Mouse (Mus musculus) liver, embryonic 14.5 days (tissue): Measurements from ENCODE around the gene Alox12e. TPM values are rescaled to one million over a fixed set of nuclear protein-coding genes. Genes with fewer than 3 reads are reported as not detected.

Experiments
- ATAC-seq: fragments of 200-750 bp; cut with Nextera tagmentation; 2 replicates; pipeline ENCODE4 v1.8.0; 2017; ENCODE audit warnings: moderate number of reproducible peaks, mild to moderate bottlenecking, moderate library complexity; ENCODE audit not compliant: insufficient read depth
- DNase-seq, 3 experiments: peaks; one replicate each; pipeline ENCODE4 v3.0.0-alpha.2; 2012 to 2013; ENCODE audit warnings: low read depth in 3 of 3, low spot score in 3 of 3
- H3K27ac ChIP-seq: fragments of 300-500 bp; sonication (generic); 2 replicates; pipeline ENCODE4 v1.5.1; 2014; ENCODE audit warnings: moderate library complexity, mild to moderate bottlenecking, control low read depth, inconsistent platforms
- H3K27me3 ChIP-seq: fragments of 300-500 bp; sonication (generic); 2 replicates; pipeline ENCODE4 v1.6.1; 2014; ENCODE audit warnings: mild to moderate bottlenecking, low read length, moderate library complexity; ENCODE audit not compliant: control insufficient read depth, insufficient read depth
- H3K36me3 ChIP-seq: fragments of 300-500 bp; sonication (generic); replicated peaks from 2 replicates; pipeline ENCODE4 v1.6.1; 2014; ENCODE audit warnings: low read depth; ENCODE audit not compliant: control insufficient read depth, insufficient read depth
- H3K4me1 ChIP-seq, 2 experiments: fragments of 200-500 bp in 1 of 2; fragments of 300-500 bp in 1 of 2; sonication (generic) in 1 of 2; replicated peaks; 2 replicates each; pipeline ENCODE4 v1.6.1; 2012 to 2014; ENCODE audit warnings: antibody characterized with exemption in 1 of 2, inconsistent platforms in 1 of 2, low read length in 1 of 2; ENCODE audit not compliant: control insufficient read depth in 2 of 2, insufficient read depth in 2 of 2
- H3K4me2 ChIP-seq: fragments of 300-500 bp; sonication (generic); 2 replicates; pipeline ENCODE4 v1.6.1; 2014; ENCODE audit warnings: low read depth, mild to moderate bottlenecking, control low read depth, moderate library complexity
- H3K4me3 ChIP-seq, 2 experiments: fragments of 200-500 bp in 1 of 2; fragments of 300-500 bp in 1 of 2; sonication (generic) in 1 of 2; 2 replicates each; pipeline ENCODE4 v1.5.1; 2012 to 2014; ENCODE audit warnings: low read depth in 2 of 2, low read length in 2 of 2, mild to moderate bottlenecking in 2 of 2, control low read depth in 1 of 2, inconsistent platforms in 1 of 2, moderate library complexity in 1 of 2; ENCODE audit not compliant: insufficient read depth in 1 of 2
- H3K9ac ChIP-seq: fragments of 300-500 bp; sonication (generic); replicated peaks from 2 replicates; pipeline ENCODE4 v1.6.1; 2014; ENCODE audit warnings: mild to moderate bottlenecking, control low read depth, moderate library complexity
- H3K9me3 ChIP-seq: fragments of 300-500 bp; sonication (generic); 2 replicates; pipeline ENCODE4 v1.6.1; 2016; ENCODE audit warnings: low read length, mixed read lengths; ENCODE audit not compliant: control insufficient read depth
- CTCF ChIP-seq: IDR thresholded peaks from 2 replicates; pipeline ENCODE4 v1.5.1; 2016; ENCODE audit warnings: antibody characterized with exemption, low read depth, control low read depth
- EP300 ChIP-seq: IDR thresholded peaks from 2 replicates; pipeline ENCODE4 v1.6.1; 2016; ENCODE audit warnings: antibody characterized with exemption, low read depth
- WGBS: fragments of 180-500 bp; shearing (Covaris S2); extraction: QIAGEN DNeasy Blood & Tissue Kit; methylation state at CpG from one replicate; pipeline ENCODE4 v1.1.7; 2014; ENCODE audit not compliant: insufficient replicate concordance; 5-methylcytosine and 5-hydroxymethylcytosine counted together
- polyA plus RNA-seq, 2 experiments: library from polyadenylated mRNA; depleted of rRNA in 1 of 2; stranded (reverse) in 1 of 2; unstranded in 1 of 2; fragments of >200 nt; fragmentation: Nextera tagmentation in 1 of 2; extraction: Ambion mirVana in 1 of 2; gene quantifications; 2 replicates each; pipeline versions ENCODE4 v1.2.1 to v1.2.3; 2012 to 2014

Alox12e gene
- polyA plus RNA-seq, 2 experiments = 0.06 to 0.10 TPM

GRCm38 (mm10) chr11:70293881-70294280 is 28.5 kb downstream of the Alox12e start:
- Histone ChIP-seq H3K4me1 (peaks cover 0 to 10% of the 10 kb centered on the region in 2 experiments; a peak in 1 of 4 replicates), H3K9ac (no peak overlapping the region), H3K27me3 (no peaks in the 10 kb centered on the region), H3K9me3 (no peaks in the 10 kb centered on the region), H3K4me2 (no peak overlapping the region), H3K4me3 (no peak overlapping the region), H3K27ac (no peak overlapping the region), H3K36me3 (no peaks in the 10 kb centered on the region)
- 74% methylated on average over 6 of the region's 6 CpGs for WGBS
- DNase-seq (no peak), ATAC-seq (no peak)
- TF ChIP-seq CTCF (no peak), EP300 (no peak)

- 41% methylated on average over 6 of the region's 6 CpGs for WGBS
- Histone ChIP-seq H3K9ac (no peak overlapping the region), H3K36me3 (no peaks in the 10 kb centered on the region), H3K27ac (no peak overlapping the region), H3K4me3 (no peak overlapping the region), H3K4me2 (no peak overlapping the region), H3K9me3 (no peaks in the 10 kb centered on the region), H3K27me3 (no peaks in the 10 kb centered on the region), H3K4me1 (0 out of 4 replicates have a peak, but pooled peaks cover 0 to 2% of the 10 kb centered on the region in 2 experiments)
- ATAC-seq (no peak), DNase-seq (no peak)
- no peak for TF ChIP-seq CTCF
Observed at GRCm38 (mm10) chr11:70291235-70291634, 31.2 kb downstream of the Alox12e start.

GRCm38 (mm10) chr11:70289236-70289635 is 33.2 kb downstream of the Alox12e start:
- DNase-seq (no peak), ATAC-seq (no peak)

GRCm38 (mm10) chr11:70288102-70288501 is 34.3 kb downstream of the Alox12e start:
- WGBS = 78% methylated on average over 10 of the region's 10 CpGs
- Histone ChIP-seq H3K9ac (no peak overlapping the region), H3K4me3 (no peak overlapping the region), H3K27ac (no peak overlapping the region), H3K4me1 (0 out of 4 replicates have a peak, but pooled peaks cover 0 to 2% of the 10 kb centered on the region in 2 experiments), H3K36me3 (no peaks in the 10 kb centered on the region), H3K27me3 (no peaks in the 10 kb centered on the region), H3K4me2 (no peak overlapping the region), H3K9me3 (no peaks in the 10 kb centered on the region)
- TF ChIP-seq EP300 (no peak), CTCF (no peak)
- ATAC-seq = no peak
- DNase-seq = no peak

More at GRCm38 (mm10) chr11:70289236-70289635, 33.2 kb downstream of the Alox12e start:
- no peaks in the 10 kb centered on the region for H3K27me3 ChIP-seq
- no peak overlapping the region for H3K4me3 ChIP-seq
- no peak overlapping the region for H3K9ac ChIP-seq
- 0 out of 4 replicates have a peak, but pooled peaks cover 0 to 2% of the 10 kb centered on the region in 2 experiments for H3K4me1 ChIP-seq
- H3K27ac ChIP-seq = no peak overlapping the region
- 51% methylated on average over 6 of the region's 6 CpGs for WGBS
- H3K9me3 ChIP-seq = no peaks in the 10 kb centered on the region
- H3K36me3 ChIP-seq = no peaks in the 10 kb centered on the region
- no peak for TF ChIP-seq CTCF
- TF ChIP-seq EP300 = no peak
- no peak overlapping the region for H3K4me2 ChIP-seq

GRCm38 (mm10) chr11:70285686-70286085 is 36.7 kb downstream of the Alox12e start:
- H3K4me3 ChIP-seq = no peak overlapping the region
- H3K4me2 ChIP-seq = no peak overlapping the region
- H3K27ac ChIP-seq = no peak overlapping the region
- DNase-seq = no peak
- TF ChIP-seq EP300 = no peak
- no peak for TF ChIP-seq CTCF
- H3K27me3 ChIP-seq = no peaks in the 10 kb centered on the region
- no peaks in the 10 kb centered on the region for H3K36me3 ChIP-seq
- H3K4me1 ChIP-seq = 0 out of 4 replicates have a peak, but pooled peaks cover 0 to 2% of the 10 kb centered on the region in 2 experiments
- 58% methylated on average over 5 of the region's 5 CpGs for WGBS
- no peak overlapping the region for H3K9ac ChIP-seq
- ATAC-seq = no peak
- no peaks in the 10 kb centered on the region for H3K9me3 ChIP-seq
